28 mouse cellular contexts compared by ENCODE assay signal in the genomic region with DNA sequence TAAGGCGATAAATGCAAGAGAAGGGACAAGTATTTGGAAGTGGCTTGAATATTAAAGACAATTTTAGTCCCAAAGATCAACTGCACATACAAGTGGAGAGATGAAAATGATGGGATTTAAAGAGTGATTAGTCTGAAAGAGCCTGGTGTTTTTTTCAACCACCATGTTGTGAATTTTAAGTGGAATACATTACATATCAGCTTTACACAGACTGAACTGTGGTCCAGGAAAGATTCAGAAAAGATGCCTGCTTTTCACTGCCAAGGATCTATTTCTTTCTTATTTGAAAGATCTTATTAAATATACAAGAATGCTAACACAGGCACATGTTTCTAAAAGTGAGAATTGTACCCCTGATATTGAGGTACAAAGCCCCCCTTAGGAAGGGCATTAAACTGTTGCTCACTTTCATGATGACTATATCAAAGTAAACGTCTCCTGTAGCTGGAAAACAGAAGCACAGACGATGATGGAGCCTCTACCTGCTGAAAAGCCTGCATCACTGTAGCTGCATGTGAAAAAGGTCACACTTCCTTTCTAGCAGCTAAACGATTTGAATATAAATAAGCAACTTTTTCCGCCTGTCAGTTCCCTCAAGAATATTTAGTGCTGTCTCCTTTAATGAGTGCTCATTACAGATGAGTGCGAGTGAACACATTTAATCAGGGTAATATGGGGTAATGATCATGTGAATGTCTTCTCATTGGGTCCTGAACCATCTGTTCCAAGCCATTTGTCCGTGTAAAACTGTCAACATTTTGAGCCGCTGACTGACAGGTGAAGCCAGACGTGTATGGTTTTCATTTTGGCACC. TPM values are rescaled to one million over a fixed set of nuclear protein-coding genes. Genes with fewer than 3 reads are reported as not detected.
DNase-seq lines count a peak whose midpoint lies in the region; ATAC-seq lines count a peak whose summit lies in the region.
"Had no signal": no experiment of that assay in that cellular context is flagged by ENCODE, and none has a peak within 500 bp of the region (broad histone marks: within the 10 kb centered on the region; RNA-seq: fewer than 3 reads in every experiment).

No protein-coding gene starts in this region.

- no peak overlapping the region for H3K9ac ChIP-seq in neural tube, embryonic 12.5 days
- H3K9ac ChIP-seq in forebrain, embryonic 14.5 days (ENCODE audit: low read length): no peak overlapping the region
- no peak overlapping the region for H3K9ac ChIP-seq in midbrain, embryonic 15.5 days
- H3K9ac ChIP-seq: embryonic facial prominence, embryonic 13.5 days had no signal

- 0 out of 2 replicates have a peak, but pooled peaks have one; percentile 48 for ATAC-seq in neural tube, embryonic 12.5 days (ENCODE audit: low FRiP score, low read depth)
- ATAC-seq in forebrain, embryonic 14.5 days: peak; percentile 94
- ATAC-seq in midbrain, embryonic 15.5 days (replicated peaks): peak; percentile 56; the same call in 1 of the 2 replicates

- DNase-seq in neural tube, embryonic 10.5 days (ENCODE audit: extremely low spot score, low spot score): no peak
- DNase-seq in forebrain, embryonic 14.5 days (ENCODE audit: low spot score): peak; percentile 93
- DNase-seq in heart, postnatal 4 days: no peak
- no peak for DNase-seq in spleen, adult 12 weeks (ENCODE audit: low spot score)
- no peak for DNase-seq in adrenal gland, adult 8-10 months
- DNase-seq: adrenal gland, postnatal 10 days; cerebellum, adult 11 months; cerebellum, postnatal 10 days; kidney, adult 11 months; layer of hippocampus, postnatal 36 days; lung, adult 18-20 months; lung, postnatal 14 days; right cerebral cortex, postnatal 14 days; thymus, postnatal 4 days had no signal

- no peaks in the 10 kb centered on the region for H3K36me3 ChIP-seq in neural tube, embryonic 12.5 days
- no peaks in the 10 kb centered on the region for H3K36me3 ChIP-seq in forebrain, embryonic 14.5 days (ENCODE audit: control insufficient read depth, insufficient read depth, low read length)
- no peaks in the 10 kb centered on the region for H3K36me3 ChIP-seq in midbrain, embryonic 15.5 days (replicated peaks)
- H3K36me3 ChIP-seq: embryonic facial prominence, embryonic 13.5 days; limb, embryonic 10.5 days had no signal

- no peak overlapping the region for H3K27ac ChIP-seq in neural tube, embryonic 12.5 days
- H3K27ac ChIP-seq in forebrain, embryonic 14.5 days (ENCODE audit: low read depth, low read length): peak overlapping the region; percentile 78
- 0 out of 2 replicates have a peak overlapping the region, but pooled peaks have one; percentile 11 for H3K27ac ChIP-seq in midbrain, embryonic 15.5 days
- H3K27ac ChIP-seq: embryonic facial prominence, embryonic 13.5 days; kidney, postnatal 0 days; layer of hippocampus, adult 2 months; limb, embryonic 10.5 days had no signal

- H3K4me3 ChIP-seq in neural tube, embryonic 12.5 days: no peak overlapping the region
- no peak overlapping the region for H3K4me3 ChIP-seq in forebrain, embryonic 14.5 days (ENCODE audit: low read depth, low read length)
- H3K4me3 ChIP-seq in midbrain, embryonic 15.5 days: no peak overlapping the region
- H3K4me3 ChIP-seq: embryonic facial prominence, embryonic 13.5 days; layer of hippocampus, adult 2 months; limb, embryonic 10.5 days; megakaryocyte, embryonic 14.5 days; myocyte had no signal

- no peaks in the 10 kb centered on the region for H3K9me3 ChIP-seq in neural tube, embryonic 12.5 days
- H3K9me3 ChIP-seq in forebrain, embryonic 14.5 days (replicated peaks; ENCODE audit: control insufficient read depth, low read length): no peaks in the 10 kb centered on the region
- no peaks in the 10 kb centered on the region for H3K9me3 ChIP-seq in midbrain, embryonic 15.5 days
- H3K9me3 ChIP-seq: embryonic facial prominence, embryonic 13.5 days; limb, embryonic 10.5 days had no signal

- no peak overlapping the region for H3K4me2 ChIP-seq in neural tube, embryonic 12.5 days (replicated peaks)
- 0 out of 2 replicates have a peak overlapping the region, but pooled peaks have one; percentile 5 for H3K4me2 ChIP-seq in forebrain, embryonic 14.5 days (ENCODE audit: low read length)
- no peak overlapping the region for H3K4me2 ChIP-seq in midbrain, embryonic 15.5 days
- H3K4me2 ChIP-seq: embryonic facial prominence, embryonic 13.5 days had no signal

- H3K4me1 ChIP-seq in neural tube, embryonic 12.5 days: peaks cover 9% of the 10 kb centered on the region
- H3K4me1 ChIP-seq in forebrain, embryonic 14.5 days (ENCODE audit: control insufficient read depth, insufficient read depth, low read length): peaks cover 20% of the 10 kb centered on the region
- H3K4me1 ChIP-seq in midbrain, embryonic 15.5 days: peaks cover 18% of the 10 kb centered on the region
- H3K4me1 ChIP-seq: megakaryocyte, embryonic 14.5 days had no signal

- no peaks in the 10 kb centered on the region for H3K27me3 ChIP-seq in neural tube, embryonic 12.5 days (replicated peaks)
- no peaks in the 10 kb centered on the region for H3K27me3 ChIP-seq in forebrain, embryonic 14.5 days (replicated peaks; ENCODE audit: control insufficient read depth, insufficient read depth, low read length)
- no peaks in the 10 kb centered on the region; the same call in 1 of the 2 replicates for H3K27me3 ChIP-seq in midbrain, embryonic 15.5 days (replicated peaks)
- H3K27me3 ChIP-seq: embryonic facial prominence, embryonic 13.5 days; megakaryocyte, embryonic 14.5 days had no signal

- 44% methylated on average over 9 of the region's 9 CpGs for WGBS in neural tube, embryonic 12.5 days
- 8% methylated on average over 9 of the region's 9 CpGs for WGBS in forebrain, embryonic 14.5 days
- 37% methylated on average over 9 of the region's 9 CpGs for WGBS in midbrain, embryonic 15.5 days

RNA-seq across cellular contexts. Expression of a gene that starts 4.7 kb away (rescaled TPM):
- not detected in 2 replicates for polyA plus RNA-seq in neural tube, embryonic 12.5 days (2016; fragmentation: Nextera tagmentation; extraction: Ambion mirVana)
- not detected in 2 replicates for polyA plus RNA-seq in forebrain, embryonic 14.5 days (2014; fragmentation: Nextera tagmentation; extraction: Ambion mirVana)
- polyA plus RNA-seq in midbrain, embryonic 15.5 days (2015; fragmentation: Nextera tagmentation; extraction: Ambion mirVana): not detected in 2 replicates
- not detected for total RNA-seq in heart, postnatal 4 days (2021)
- total RNA-seq in adrenal gland, adult 8-10 months (2022): not detected
- total RNA-seq: adrenal gland, postnatal 10 days; gastrocnemius, adult 18-20 months; gastrocnemius, postnatal 4 days; layer of hippocampus, adult 2 months; layer of hippocampus, postnatal 36 days; liver, adult 2 months had no signal
- polyA plus RNA-seq: embryonic facial prominence, embryonic 13.5 days; heart, postnatal 0 days; kidney, postnatal 0 days; liver, adult 2 months; myocyte; spleen, adult 2 months; stomach, embryonic 14.5 days had no signal
